Mouse (Mus musculus) gastrocnemius, adult 2 months (tissue): ENCODE measurements around the gene Tjp3. TPM values are rescaled to one million over a fixed set of nuclear protein-coding genes. Genes with fewer than 3 reads are reported as not detected.

Source experiments
- DNase-seq: peaks from one replicate; pipeline ENCODE4 v3.0.0; 2022
- H3K27ac ChIP-seq: fragments of 200-600 bp; 2 replicates; pipeline ENCODE4 v1.8.1; 2022; ENCODE audit warnings: mild to moderate bottlenecking
- H3K4me3 ChIP-seq: fragments of 200-600 bp; 2 replicates; pipeline ENCODE4 v1.8.1; 2022; ENCODE audit warnings: mild to moderate bottlenecking, moderate library complexity
- CTCF ChIP-seq: fragments of 200-600 bp; IDR thresholded peaks from 2 replicates; pipeline ENCODE4 v1.8.1; 2022; ENCODE audit warnings: antibody characterized with exemption, mild to moderate bottlenecking, moderate library complexity
- intact Hi-C: fragments of 180-260 bp; cut with DNase I; formaldehyde crosslinking; loops from one replicate; pipeline ENCODE4 v1.15.1; 2025
- total RNA-seq, 2 experiments: library from RNA; stranded (reverse); gene quantifications; 2 replicates each; pipeline ENCODE4 v1.2.3; 2021

The Tjp3 gene
- total RNA-seq, 2 experiments from 2014 or later, result not detected

DNA sequence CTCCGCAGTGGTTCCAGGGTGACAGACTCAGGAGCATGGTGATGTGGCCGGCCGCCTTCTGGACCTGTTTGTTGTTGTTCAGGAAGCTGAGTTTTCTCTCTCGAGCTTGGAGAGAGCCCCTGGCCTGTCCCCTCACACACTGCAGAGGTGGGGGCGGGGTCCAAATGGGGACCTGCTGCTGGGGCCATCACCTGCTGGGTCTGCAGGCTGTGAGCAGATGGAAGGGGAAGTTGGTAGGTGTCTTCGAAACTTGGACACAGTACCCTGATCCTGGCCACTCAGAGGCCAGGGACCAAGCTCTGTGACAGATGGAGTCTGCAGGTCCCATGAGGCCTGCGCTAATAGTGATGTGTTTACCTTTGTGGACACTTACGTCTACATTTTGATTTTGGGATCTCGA is 9.9 kb upstream of the Tjp3 start:
- intact Hi-C loops, result no loop called here
- no peak for TF ChIP-seq CTCF
- no peak for DNase-seq
- Histone ChIP-seq H3K4me3 (no peak overlapping the region), H3K27ac (no peak overlapping the region)

DNA sequence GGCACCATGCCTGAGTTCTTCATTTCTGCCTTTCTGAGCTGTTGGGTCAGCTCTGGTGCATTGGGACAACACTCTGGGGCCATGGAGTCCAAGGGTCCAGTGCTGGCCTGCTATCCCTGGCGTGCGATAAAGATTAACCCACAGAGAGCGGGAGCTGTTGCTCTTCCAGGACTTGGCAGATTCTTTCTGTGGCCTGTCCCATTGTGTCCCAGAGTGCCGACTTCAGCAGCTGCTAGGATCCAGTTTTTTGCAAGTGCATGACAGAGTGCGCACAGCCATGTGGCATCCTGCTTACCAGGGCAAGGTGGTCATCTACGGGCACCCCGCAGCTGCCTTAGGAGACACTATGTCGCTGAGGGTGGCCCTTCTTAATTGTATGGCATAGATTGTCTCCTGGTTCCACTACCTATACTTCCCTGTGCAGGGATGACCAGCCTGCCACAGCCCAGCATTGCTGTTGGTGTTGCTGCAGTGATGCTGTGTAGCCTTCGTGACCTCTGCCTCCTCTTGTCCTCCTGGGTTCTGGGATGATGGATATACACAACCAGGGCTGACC is 9.0 kb upstream of the Tjp3 start:
- Histone ChIP-seq H3K27ac (peak overlapping the region; percentile 87), H3K4me3 (no peak overlapping the region)
- intact Hi-C loops, result no loop called here
- TF ChIP-seq CTCF, result no peak
- DNase-seq, result no peak

DNA sequence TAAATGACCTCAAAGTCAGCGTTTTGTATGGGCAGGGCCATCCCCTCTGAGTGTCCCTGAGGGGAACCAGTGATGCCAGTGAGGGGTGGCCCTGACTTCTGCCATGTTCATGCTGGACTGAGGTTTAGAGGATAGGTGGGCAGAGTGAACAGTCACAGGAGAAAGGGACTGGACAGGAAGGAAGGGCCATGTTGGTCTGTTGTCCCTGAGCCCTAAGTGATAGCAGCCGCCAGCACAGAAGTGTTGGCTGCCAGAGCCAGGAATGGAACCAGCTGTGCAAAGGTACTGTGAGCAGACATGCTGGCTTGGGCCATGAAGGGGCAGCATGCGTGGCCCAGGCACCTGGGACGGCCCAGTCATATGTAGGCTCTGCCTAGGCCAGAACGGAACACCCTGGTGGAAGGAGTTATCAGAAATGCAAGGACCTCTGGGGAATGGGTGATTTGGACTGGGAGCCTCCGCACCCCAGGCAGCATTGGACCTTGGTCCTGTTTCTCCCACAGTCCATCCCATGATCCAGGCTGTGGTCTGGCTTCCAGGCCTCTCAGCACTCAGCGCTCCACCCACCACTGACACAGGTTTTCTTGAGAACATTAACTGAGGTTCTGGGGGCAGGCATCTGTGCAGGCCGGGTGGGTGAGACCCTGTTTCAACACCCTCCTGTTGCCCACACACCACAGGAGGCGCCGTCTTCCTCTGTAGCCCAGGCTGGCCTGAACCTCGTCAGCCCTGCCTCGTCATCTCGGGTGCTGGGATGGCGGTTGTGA is 8.4 kb upstream of the Tjp3 start:
- intact Hi-C loops, result no loop called here
- no peak for DNase-seq
- Histone ChIP-seq H3K4me3 (no peak overlapping the region), H3K27ac (peak overlapping the region; percentile 87)
- TF ChIP-seq CTCF, result no peak

DNA sequence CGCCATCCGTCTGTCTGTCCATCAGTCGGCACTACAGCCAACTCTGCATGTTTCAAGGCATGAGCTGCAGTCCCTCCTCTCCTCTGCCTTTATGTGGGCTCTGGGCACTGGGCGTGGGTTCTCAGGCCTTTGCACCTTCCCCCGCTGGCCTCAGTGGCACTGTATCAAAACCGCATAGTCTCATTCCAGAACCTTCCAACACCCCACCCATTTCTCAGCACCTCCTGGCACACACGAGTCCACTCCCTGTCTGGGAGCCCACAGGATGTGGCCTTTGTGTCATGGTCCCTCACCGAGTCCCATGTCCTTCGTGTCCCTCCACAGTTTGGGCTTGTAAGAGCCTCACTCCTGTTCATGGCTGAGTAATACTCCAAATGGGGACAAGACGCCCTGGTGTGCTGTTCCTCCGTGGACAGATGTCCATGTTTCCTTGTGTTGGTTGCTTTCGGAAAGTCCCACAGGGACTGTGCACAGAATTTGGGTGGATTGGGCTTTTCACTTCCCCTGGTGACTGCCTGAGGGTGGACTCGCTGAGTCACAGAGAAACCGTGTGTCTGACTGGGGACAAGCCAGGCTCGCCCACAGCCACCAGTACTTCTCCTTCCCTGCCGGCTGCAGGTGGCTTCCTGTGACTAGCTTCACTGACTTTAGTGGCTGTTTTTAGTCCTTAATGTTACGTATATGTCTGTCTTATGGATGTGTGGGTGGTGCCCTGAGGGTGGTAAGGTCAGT is 7.2 kb upstream of the Tjp3 start:
- intact Hi-C loops, result no loop called here
- no peak for TF ChIP-seq CTCF
- Histone ChIP-seq H3K27ac (peak overlapping the region; percentile 87), H3K4me3 (peak overlapping the region; percentile 61)
- DNase-seq, result peak; percentile 42

- peak overlapping the region; percentile 61 for H3K4me3 ChIP-seq
- peak; percentile 63 for DNase-seq
- peak overlapping the region; percentile 87 for H3K27ac ChIP-seq
- intact Hi-C loops, result no loop called here
- no peak for TF ChIP-seq CTCF
Observed at GRCm38 (mm10) chr10:81297845-81298244, 6.5 kb upstream of the Tjp3 start.

- peak overlapping the region; percentile 87 for H3K27ac ChIP-seq
- intact Hi-C loops, result no loop called here
- TF ChIP-seq CTCF, result no peak
- DNase-seq, result no peak
- peak overlapping the region; percentile 61 for H3K4me3 ChIP-seq
Observed at GRCm38 (mm10) chr10:81297246-81297645, 5.9 kb upstream of the Tjp3 start.

DNA sequence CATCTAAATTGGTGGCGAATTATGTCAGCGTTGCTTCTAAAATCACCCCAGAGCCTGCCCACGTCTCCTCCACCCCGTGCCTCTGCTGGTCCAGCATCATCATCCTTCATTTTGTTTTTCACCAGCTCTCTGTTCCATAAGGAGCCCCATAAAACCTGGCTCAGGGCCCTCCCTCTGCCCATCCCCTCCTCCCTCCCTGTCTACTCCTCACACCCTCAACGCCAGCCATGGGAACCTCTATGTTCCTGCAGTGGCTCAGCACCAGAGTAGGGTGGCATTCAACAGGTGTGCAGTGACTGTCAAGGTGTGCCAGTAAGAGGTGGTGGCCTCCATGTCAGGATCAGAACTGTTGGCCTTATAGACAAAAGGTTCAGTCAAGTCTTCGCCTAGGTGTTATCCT is 3.8 kb upstream of the Tjp3 start:
- Histone ChIP-seq H3K27ac (peak overlapping the region; percentile 95), H3K4me3 (peak overlapping the region; percentile 90; the same call in 1 of the 2 replicates)
- TF ChIP-seq CTCF, result no peak
- DNase-seq, result no peak
- intact Hi-C loops, result no loop called here

GRCm38 (mm10) chr10:81294442-81294841 is 3.1 kb upstream of the Tjp3 start:
- intact Hi-C loops, result loop anchor here (5.0 kb wide), 1 partner anchor 58 kb away; the partner anchor contains the start of gene Hmg20b

DNA sequence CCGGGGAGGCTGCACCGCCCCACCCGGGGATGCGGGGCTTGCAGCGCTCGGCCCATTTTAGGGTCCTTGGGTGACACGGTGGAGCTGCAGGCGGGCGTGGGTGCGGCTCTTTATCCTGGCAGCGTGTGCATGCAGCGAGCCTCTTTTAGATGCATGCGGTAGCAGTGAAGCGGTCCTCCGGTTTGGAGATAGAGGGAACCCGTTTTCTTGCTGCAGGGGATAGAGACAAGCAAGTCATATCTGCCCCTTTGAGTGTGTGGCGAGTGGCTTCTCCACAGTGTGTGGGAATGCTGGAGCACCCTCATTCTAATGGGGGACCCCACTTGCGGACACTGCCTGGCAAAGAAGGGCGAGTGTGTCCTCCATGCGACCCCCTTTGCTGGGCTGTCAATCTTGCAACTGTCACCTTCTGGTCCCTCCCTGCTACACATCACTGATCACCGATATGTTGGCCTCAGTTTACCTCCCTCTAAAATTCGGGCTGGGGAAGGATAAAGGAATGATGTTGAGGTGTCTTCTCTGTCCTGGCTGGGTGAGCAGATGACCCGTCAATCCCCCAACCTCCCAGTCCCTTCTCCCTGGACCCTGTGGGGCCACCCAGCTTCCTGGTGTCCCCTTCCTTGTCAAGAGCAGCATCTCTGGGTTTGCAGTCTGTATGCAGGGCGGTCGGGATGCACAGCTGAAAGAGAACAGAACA is 2.1 kb upstream of the Tjp3 start:
- no peak for DNase-seq
- TF ChIP-seq CTCF, result no peak
- intact Hi-C loops, result loop anchor here (2.0 to 5.0 kb wide), 2 partner anchors 25 to 59 kb away; partner anchors contain the start of gene Hmg20b
- Histone ChIP-seq H3K4me3 (peak overlapping the region; percentile 90), H3K27ac (peak overlapping the region; percentile 95)

More at GRCm38 (mm10) chr10:81294442-81294841, 3.1 kb upstream of the Tjp3 start:
- no peak for DNase-seq
- Histone ChIP-seq H3K4me3 (peak overlapping the region; percentile 90), H3K27ac (peak overlapping the region; percentile 95)
- no peak for TF ChIP-seq CTCF

- DNase-seq, result peak; percentile 99
- Histone ChIP-seq H3K4me3 (peak within 1 kb of the TSS; percentile 90), H3K27ac (peak within 1 kb of the TSS; percentile 95)
- intact Hi-C loops, result loop anchor here (2.0 to 5.0 kb wide), 2 partner anchors 26 to 60 kb away; partner anchors contain the start of gene Hmg20b
- TF ChIP-seq CTCF, result peak; percentile 89
Observed at GRCm38 (mm10) chr10:81292554-81293333, 1.4 kb upstream of the Tjp3 start, which contains the start of gene Pip5k1c. Gene Pip5k1c, plus strand, starts transcription at chr10:81292963.

DNA sequence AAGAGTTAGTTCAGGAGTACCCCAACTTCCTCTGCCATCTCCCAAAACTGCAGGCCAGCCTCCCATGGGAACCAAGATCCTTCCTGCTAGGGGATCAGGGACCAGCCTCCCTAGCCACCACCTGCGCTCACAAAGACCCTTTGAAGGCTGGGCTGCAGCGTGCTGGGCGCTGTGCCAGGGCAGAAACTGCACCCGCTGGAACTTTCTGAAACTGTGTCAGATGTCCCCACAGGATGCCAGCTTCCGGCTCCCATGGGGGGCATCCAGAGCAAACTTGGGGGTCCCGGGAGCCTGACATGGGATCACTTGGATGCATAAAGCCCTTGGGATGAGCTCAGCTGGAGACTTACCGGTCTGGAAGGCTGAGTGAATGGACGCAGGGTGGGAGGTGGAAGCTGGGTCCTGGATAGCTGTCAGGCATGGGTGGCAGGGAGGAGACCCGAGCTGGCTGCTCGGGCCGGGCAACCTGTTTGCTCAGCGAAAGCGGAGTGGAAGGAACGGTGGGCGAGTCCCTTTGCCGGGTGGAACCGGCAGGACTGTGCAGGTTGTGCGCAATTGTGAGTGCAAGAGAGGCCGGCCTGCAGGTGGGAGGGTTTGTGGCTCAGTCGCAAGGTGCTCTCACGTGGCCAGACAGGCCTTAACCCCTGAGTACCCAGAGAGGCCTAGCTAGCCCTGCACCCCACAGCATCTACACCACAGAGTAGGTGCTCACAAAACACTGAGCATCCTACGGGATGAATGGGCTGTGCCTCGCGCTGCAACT is 502 bp downstream of the Tjp3 start:
- H3K4me3 ChIP-seq, result no peak overlapping the region
- no peak overlapping the region for H3K27ac ChIP-seq
- no peak for TF ChIP-seq CTCF
- intact Hi-C loops, result loop anchor here (5.0 kb wide), 1 partner anchor 61 kb away; the partner anchor contains the start of gene Hmg20b
- DNase-seq, result no peak
